Mouse (Mus musculus): Measurements from ENCODE around the gene Slc38a1. TPM values are rescaled to one million over a fixed set of nuclear protein-coding genes. Genes with fewer than 3 reads are reported as not detected.

The Slc38a1 gene
- polyA plus RNA-seq, 1 experiment, result 17.0 TPM

DNA sequence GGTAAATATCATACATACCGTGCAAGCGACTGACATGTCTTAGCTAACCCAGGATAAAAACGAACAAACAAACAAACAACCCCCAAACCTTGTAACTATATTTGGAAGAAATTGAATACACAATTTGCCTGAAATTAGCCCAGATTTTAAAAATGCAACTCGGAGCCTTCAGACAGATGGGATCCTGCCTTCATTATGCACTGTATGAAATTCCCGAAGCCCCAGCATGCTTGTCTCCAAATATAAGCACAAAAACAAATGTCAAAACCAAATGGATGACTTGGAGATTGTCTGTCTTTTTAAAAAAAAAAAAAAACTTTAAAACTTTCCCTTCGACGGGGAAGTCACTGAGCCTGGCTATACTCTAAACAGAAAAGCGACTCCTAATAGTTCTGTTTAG, 54.7 kb downstream of the Slc38a1 start:
- WGBS, result 88% methylated on average over 8 of the region's 8 CpGs
- H3K4me3 ChIP-seq (replicated peaks; ENCODE audit: control insufficient read depth, low read depth, low read length), result no peak overlapping the region
- no peak overlapping the region for H3K27ac ChIP-seq (ENCODE audit: control insufficient read depth, insufficient read depth, low read depth, low read length, poor library complexity)
- no peak for TF ChIP-seq POLR2A (IDR thresholded peaks at IDR 0.05; ENCODE audit: borderline replicate concordance, control insufficient read depth, low read depth, low read length)
- TF ChIP-seq CTCF (IDR thresholded peaks at IDR 0.05; ENCODE audit: control insufficient read depth, insufficient read depth, low read length), result no peak
- no peaks in the 10 kb centered on the region; the same call in 1 of the 2 replicates for H3K4me1 ChIP-seq (ENCODE audit: control insufficient read depth, insufficient read depth, low read length)

DNA sequence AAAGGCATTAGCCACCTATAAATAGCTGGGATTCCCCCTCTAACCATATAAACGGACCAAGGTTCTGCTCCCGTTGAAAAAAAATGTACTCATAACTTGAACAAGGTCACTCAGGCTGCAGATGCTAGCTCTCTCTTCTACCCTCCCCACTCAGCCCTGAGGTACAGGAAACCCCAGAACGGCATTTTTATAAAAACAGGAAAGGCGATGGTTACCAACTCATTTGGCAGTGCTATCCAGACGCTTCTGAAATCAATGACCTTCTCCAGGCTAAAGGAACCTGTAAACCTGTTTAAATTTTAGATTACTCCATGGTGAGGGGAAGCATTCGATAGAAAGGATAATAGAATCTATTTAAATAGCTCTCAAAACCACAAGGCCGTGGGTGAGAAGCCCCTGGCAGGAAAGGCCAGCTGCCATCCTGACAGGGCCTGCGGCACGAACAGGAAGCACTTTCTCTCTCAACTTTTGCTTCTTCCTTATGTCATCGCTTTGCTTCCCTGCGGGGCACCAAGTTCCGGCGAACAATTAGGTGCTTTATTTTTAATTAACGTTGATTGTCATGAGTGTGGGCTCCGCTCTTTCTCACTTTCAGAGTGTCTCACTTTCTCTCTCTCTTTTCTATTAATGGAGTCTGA, 59.2 kb downstream of the Slc38a1 start:
- no peaks in the 10 kb centered on the region; the same call in 1 of the 2 replicates for H3K4me1 ChIP-seq (ENCODE audit: control insufficient read depth, insufficient read depth, low read length)
- TF ChIP-seq CTCF (IDR thresholded peaks at IDR 0.05; ENCODE audit: control insufficient read depth, insufficient read depth, low read length), result no peak
- TF ChIP-seq POLR2A (IDR thresholded peaks at IDR 0.05; ENCODE audit: borderline replicate concordance, control insufficient read depth, low read depth, low read length), result no peak
- 44% methylated on average over 15 of the region's 15 CpGs for WGBS
- H3K4me3 ChIP-seq (replicated peaks; ENCODE audit: control insufficient read depth, low read depth, low read length), result no peak overlapping the region
- peak overlapping the region; percentile 12; the same call in 1 of the 2 replicates for H3K27ac ChIP-seq (ENCODE audit: control insufficient read depth, insufficient read depth, low read depth, low read length, poor library complexity)

GRCm38 (mm10) chr15:96576998-96577397, 65.7 kb downstream of the Slc38a1 start:
- Histone ChIP-seq H3K4me1 (ENCODE audit: control insufficient read depth, insufficient read depth, low read length) (no peaks in the 10 kb centered on the region), H3K4me3 (replicated peaks; ENCODE audit: control insufficient read depth, low read depth, low read length) (no peak overlapping the region), H3K27ac (ENCODE audit: control insufficient read depth, insufficient read depth, low read depth, low read length, poor library complexity) (no peak overlapping the region)
- 80% methylated on average over 5 of the region's 5 CpGs for WGBS
- TF ChIP-seq CTCF (IDR thresholded peaks at IDR 0.05; ENCODE audit: control insufficient read depth, insufficient read depth, low read length) (no peak), POLR2A (IDR thresholded peaks at IDR 0.05; ENCODE audit: borderline replicate concordance, control insufficient read depth, low read depth, low read length) (no peak)

DNA sequence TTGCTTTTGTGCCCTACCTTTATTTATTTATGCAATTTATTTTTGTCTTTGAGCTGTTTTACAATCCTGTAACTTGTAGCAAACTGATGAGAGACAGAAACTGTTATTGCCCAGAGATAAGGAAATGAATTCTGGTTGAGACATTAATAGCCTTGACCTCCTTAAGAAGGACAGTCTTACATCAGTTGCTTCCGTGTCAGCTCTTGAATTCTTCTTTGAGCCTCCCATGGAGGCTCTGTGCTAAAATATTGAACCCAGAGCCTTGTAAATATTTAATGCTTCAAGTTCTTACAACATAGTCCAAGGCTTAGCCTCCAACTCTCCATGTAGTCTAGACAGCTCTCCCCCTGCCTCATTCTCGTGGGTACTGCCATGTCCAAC, 73.7 kb downstream of the Slc38a1 start:
- 52% methylated on average over 2 of the region's 2 CpGs for WGBS
- TF ChIP-seq POLR2A (IDR thresholded peaks at IDR 0.05; ENCODE audit: borderline replicate concordance, control insufficient read depth, low read depth, low read length), result no peak
- TF ChIP-seq CTCF (IDR thresholded peaks at IDR 0.05; ENCODE audit: control insufficient read depth, insufficient read depth, low read length), result no peak
- Histone ChIP-seq H3K4me1 (ENCODE audit: control insufficient read depth, insufficient read depth, low read length) (peaks cover 3% of the 10 kb centered on the region; the same call in 1 of the 2 replicates), H3K27ac (ENCODE audit: control insufficient read depth, insufficient read depth, low read depth, low read length, poor library complexity) (no peak overlapping the region), H3K4me3 (replicated peaks; ENCODE audit: control insufficient read depth, low read depth, low read length) (no peak overlapping the region)

GRCm38 (mm10) chr15:96568271-96568982, 74.3 kb downstream of the Slc38a1 start:
- Histone ChIP-seq H3K4me3 (replicated peaks; ENCODE audit: control insufficient read depth, low read depth, low read length) (no peak overlapping the region), H3K27ac (ENCODE audit: control insufficient read depth, insufficient read depth, low read depth, low read length, poor library complexity) (no peak overlapping the region), H3K4me1 (ENCODE audit: control insufficient read depth, insufficient read depth, low read length) (peaks cover 5% of the 10 kb centered on the region)
- WGBS, result 65% methylated on average over 13 of the region's 13 CpGs
- no peak for TF ChIP-seq POLR2A (IDR thresholded peaks at IDR 0.05; ENCODE audit: borderline replicate concordance, control insufficient read depth, low read depth, low read length)
- no peak for TF ChIP-seq CTCF (IDR thresholded peaks at IDR 0.05; ENCODE audit: control insufficient read depth, insufficient read depth, low read length)

GRCm38 (mm10) chr15:96566850-96567271, 75.9 kb downstream of the Slc38a1 start:
- peaks cover 9% of the 10 kb centered on the region for H3K4me1 ChIP-seq (ENCODE audit: control insufficient read depth, insufficient read depth, low read length)
- H3K27ac ChIP-seq (ENCODE audit: control insufficient read depth, insufficient read depth, low read depth, low read length, poor library complexity), result no peak overlapping the region
- H3K4me3 ChIP-seq (replicated peaks; ENCODE audit: control insufficient read depth, low read depth, low read length), result peak overlapping the region; percentile 52
- TF ChIP-seq CTCF (IDR thresholded peaks at IDR 0.05; ENCODE audit: control insufficient read depth, insufficient read depth, low read length) (peak; percentile 4; the same call in 1 of the 2 replicates), POLR2A (IDR thresholded peaks at IDR 0.05; ENCODE audit: borderline replicate concordance, control insufficient read depth, low read depth, low read length) (no peak)
- WGBS, result 8% methylated on average over 14 of the region's 14 CpGs

DNA sequence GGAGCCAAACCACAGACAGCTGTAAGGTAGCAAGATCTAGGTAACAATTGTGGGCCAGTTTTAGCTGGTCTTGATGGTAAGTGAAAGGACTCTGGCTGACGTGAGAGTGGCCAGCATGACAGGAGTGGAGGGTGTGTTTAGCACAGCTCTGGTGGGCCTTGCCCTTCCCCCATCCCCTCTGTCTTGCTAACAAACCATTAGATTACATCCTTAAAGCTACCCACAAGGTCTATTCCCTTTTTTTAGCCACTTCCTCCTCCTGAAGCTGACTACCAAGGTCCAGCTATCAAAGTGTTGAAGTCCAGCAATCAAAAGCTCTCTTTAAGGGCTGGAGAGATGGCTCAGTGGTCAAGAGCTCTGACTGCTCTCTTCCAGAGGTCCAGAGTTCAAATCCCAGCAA, 78.9 kb downstream of the Slc38a1 start:
- TF ChIP-seq POLR2A (IDR thresholded peaks at IDR 0.05; ENCODE audit: borderline replicate concordance, control insufficient read depth, low read depth, low read length), result no peak
- TF ChIP-seq CTCF (IDR thresholded peaks at IDR 0.05; ENCODE audit: control insufficient read depth, insufficient read depth, low read length), result no peak
- 5% methylated on average over 1 of the region's 1 CpGs for WGBS

GRCm38 (mm10) chr15:96562521-96562920, 80.2 kb downstream of the Slc38a1 start:
- Histone ChIP-seq H3K27ac (ENCODE audit: control insufficient read depth, insufficient read depth, low read depth, low read length, poor library complexity) (no peak overlapping the region), H3K4me3 (replicated peaks; ENCODE audit: control insufficient read depth, low read depth, low read length) (no peak overlapping the region), H3K4me1 (ENCODE audit: control insufficient read depth, insufficient read depth, low read length) (peaks cover 9% of the 10 kb centered on the region)
- TF ChIP-seq CTCF (IDR thresholded peaks at IDR 0.05; ENCODE audit: control insufficient read depth, insufficient read depth, low read length) (no peak), POLR2A (IDR thresholded peaks at IDR 0.05; ENCODE audit: borderline replicate concordance, control insufficient read depth, low read depth, low read length) (no peak)
- 64% methylated on average over 5 of the region's 5 CpGs for WGBS

More for the DNA sequence above, 78.9 kb downstream of the Slc38a1 start:
- Histone ChIP-seq H3K27ac (ENCODE audit: control insufficient read depth, insufficient read depth, low read depth, low read length, poor library complexity) (no peak overlapping the region), H3K4me3 (replicated peaks; ENCODE audit: control insufficient read depth, low read depth, low read length) (no peak overlapping the region), H3K4me1 (ENCODE audit: control insufficient read depth, insufficient read depth, low read length) (peaks cover 9% of the 10 kb centered on the region)
